Mouse (Mus musculus): Measurements from ENCODE around the gene Mgst2. TPM values are rescaled to one million over a fixed set of nuclear protein-coding genes. Genes with fewer than 3 reads are reported as not detected.

Mgst2 gene
- total and polyA plus RNA-seq, 3 experiments: 48.8 to 147 (median 76.0) TPM

GRCm38 (mm10) chr3:51727968-51728367, 67.8 kb downstream of the Mgst2 start:
- no peak overlapping the region for H3K9ac ChIP-seq (ENCODE audit: insufficient read depth, low read depth)
- TF ChIP-seq KAT2A (IDR thresholded peaks at IDR 0.05; ENCODE audit: insufficient replicate concordance, low read length) (no peak), MAX (IDR thresholded peaks at IDR 0.05; ENCODE audit: low read length) (no peak), POLR2AphosphoS2 (IDR thresholded peaks at IDR 0.05; ENCODE audit: low read depth, low read length) (no peak), USF2 (conservative IDR thresholded peaks at IDR 0.05; ENCODE audit: low read depth, low read length) (no peak), JUN (IDR thresholded peaks at IDR 0.05; ENCODE audit: insufficient read depth, low read depth, low read length) (no peak), PAX5 (IDR thresholded peaks at IDR 0.05; ENCODE audit: low read length) (no peak), NELFE (IDR thresholded peaks at IDR 0.05; ENCODE audit: low read depth, low read length) (no peak), SMC3 (IDR thresholded peaks at IDR 0.05; ENCODE audit: low read depth, low read length) (no peak), MEF2A (IDR thresholded peaks at IDR 0.05; ENCODE audit: borderline replicate concordance, low read depth, low read length) (no peak), USF1 (IDR thresholded peaks at IDR 0.05; ENCODE audit: low read depth, low read length) (no peak), RAD21 (IDR thresholded peaks at IDR 0.05; ENCODE audit: low read depth, low read length) (no peak), IRF4 (IDR thresholded peaks at IDR 0.05; ENCODE audit: low read depth, low read length) (no peak), EP300 (IDR thresholded peaks at IDR 0.05; ENCODE audit: low read length) (no peak), ETS1 (conservative IDR thresholded peaks at IDR 0.05; ENCODE audit: low read depth, low read length) (no peak), RCOR1 (conservative IDR thresholded peaks at IDR 0.05; ENCODE audit: low read depth, low read length) (no peak), TBP (conservative IDR thresholded peaks at IDR 0.05; ENCODE audit: low read depth, low read length) (no peak), ELF1 (IDR thresholded peaks at IDR 0.05; ENCODE audit: low read depth, low read length) (no peak), POLR2A (IDR thresholded peaks at IDR 0.05; ENCODE audit: low read depth, low read length) (no peak), GABPA (IDR thresholded peaks at IDR 0.05; ENCODE audit: insufficient replicate concordance, low read depth, low read length) (no peak), ZMIZ1 (IDR thresholded peaks at IDR 0.05; ENCODE audit: low read depth, low read length) (no peak)
- no peaks in the 10 kb centered on the region for H3K27me3 ChIP-seq (replicated peaks)
- no peaks in the 10 kb centered on the region for H3K36me3 ChIP-seq (replicated peaks in 1 of 2; ENCODE audit: control insufficient read depth in 1 of 2, insufficient read depth in 1 of 2, low read length in 1 of 2)
- dilution Hi-C loops (cut with MboI; ENCODE audit: extremely low pct_ligation_motif_present, extremely low pct_unique_long_range_greater_than_20kb, low sequenced_read_pairs): no loop called here
- H3K79me2 ChIP-seq (replicated peaks; ENCODE audit: control insufficient read depth, extremely low read depth, insufficient read depth, poor library complexity, severe bottlenecking): no peaks in the 10 kb centered on the region
- no peaks in the 10 kb centered on the region for H3K9me3 ChIP-seq (replicated peaks; ENCODE audit: low read length)
- H3K4me3 ChIP-seq (replicated peaks in 1 of 3; ENCODE audit: low read depth in 2 of 3, low read length in 2 of 3, poor library complexity in 1 of 3): no peak overlapping the region
- H3K4me1 ChIP-seq (ENCODE audit: control insufficient read depth in 1 of 2, insufficient read depth in 2 of 2): peaks cover 10 to 62% of the 10 kb centered on the region in 2 experiments
- DNase-seq (ENCODE audit: extremely low read depth): no peak
- H3K4me2 ChIP-seq (ENCODE audit: insufficient read depth, low read depth, poor library complexity, severe bottlenecking): no peak overlapping the region
- in situ Hi-C loops (cut with MboI; ENCODE audit: low pct_ligation_motif_present, low pct_unique_long_range_greater_than_20kb, low sequenced_read_pairs): no loop called here
- H3K27ac ChIP-seq (ENCODE audit: insufficient read depth, low read depth): no peak overlapping the region

- dilution Hi-C loops (cut with MboI; ENCODE audit: extremely low pct_ligation_motif_present, extremely low pct_unique_long_range_greater_than_20kb, low sequenced_read_pairs): no loop called here
- H3K79me2 ChIP-seq (replicated peaks; ENCODE audit: control insufficient read depth, extremely low read depth, insufficient read depth, poor library complexity, severe bottlenecking): no peaks in the 10 kb centered on the region
- H3K9ac ChIP-seq (ENCODE audit: insufficient read depth, low read depth): no peak overlapping the region
- TF ChIP-seq CTCF (conservative IDR thresholded peaks at IDR 0.05 in 1 of 2, IDR thresholded peaks at IDR 0.05 in 1 of 2; ENCODE audit: low read depth in 2 of 2, low read length in 2 of 2) (no peak), USF2 (conservative IDR thresholded peaks at IDR 0.05; ENCODE audit: low read depth, low read length) (no peak), MEF2A (IDR thresholded peaks at IDR 0.05; ENCODE audit: borderline replicate concordance, low read depth, low read length) (no peak), MYC (IDR thresholded peaks at IDR 0.05; ENCODE audit: low read depth, low read length) (no peak), IRF4 (IDR thresholded peaks at IDR 0.05; ENCODE audit: low read depth, low read length) (no peak), MAX (IDR thresholded peaks at IDR 0.05; ENCODE audit: low read length) (no peak), NRF1 (IDR thresholded peaks at IDR 0.05; ENCODE audit: low read depth, low read length) (no peak)
- no peak overlapping the region for H3K4me2 ChIP-seq (ENCODE audit: insufficient read depth, low read depth, poor library complexity, severe bottlenecking)
- H3K36me3 ChIP-seq (replicated peaks in 1 of 2; ENCODE audit: control insufficient read depth in 1 of 2, insufficient read depth in 1 of 2, low read length in 1 of 2): no peaks in the 10 kb centered on the region
- in situ Hi-C loops (cut with MboI; ENCODE audit: low pct_ligation_motif_present, low pct_unique_long_range_greater_than_20kb, low sequenced_read_pairs): no loop called here
- no peak for DNase-seq (ENCODE audit: extremely low read depth)
- H3K9me3 ChIP-seq (replicated peaks; ENCODE audit: low read length): no peaks in the 10 kb centered on the region
- H3K4me1 ChIP-seq (ENCODE audit: control insufficient read depth in 1 of 2, insufficient read depth in 2 of 2): peaks cover 10 to 59% of the 10 kb centered on the region in 2 experiments
- H3K27ac ChIP-seq (ENCODE audit: insufficient read depth, low read depth): no peak overlapping the region
- H3K4me3 ChIP-seq (replicated peaks in 1 of 3; ENCODE audit: low read depth in 2 of 3, low read length in 2 of 3, poor library complexity in 1 of 3): no peak overlapping the region
- H3K27me3 ChIP-seq (replicated peaks): no peaks in the 10 kb centered on the region
These were observed 68.3 kb downstream of the Mgst2 start for GRCm38 (mm10) chr3:51728456-51728855.
